Mouse (Mus musculus): ENCODE results near the gene Atrip.

Atrip gene

DNA sequence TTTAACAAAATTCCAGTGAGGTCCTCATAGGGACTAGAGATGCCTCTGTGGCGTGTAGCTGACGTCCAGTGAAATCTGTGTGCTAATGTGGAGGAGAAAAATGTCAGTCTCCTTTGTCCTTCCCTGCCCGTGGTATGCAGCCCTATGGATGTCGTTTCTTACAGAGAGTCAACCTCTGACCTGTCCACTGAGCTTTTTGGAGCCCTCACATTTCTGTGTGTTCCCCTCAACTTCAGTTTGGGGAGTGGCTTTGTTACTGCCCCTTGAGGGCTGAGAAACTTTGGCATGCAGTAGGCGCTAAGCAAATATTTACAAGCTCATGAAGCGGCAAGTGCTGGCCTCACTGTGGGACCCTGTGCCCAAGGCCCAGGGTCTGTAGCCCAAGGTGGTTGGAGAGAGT lies 23.4 kb upstream of the Atrip start:
- DNase-seq = no peak

DNA sequence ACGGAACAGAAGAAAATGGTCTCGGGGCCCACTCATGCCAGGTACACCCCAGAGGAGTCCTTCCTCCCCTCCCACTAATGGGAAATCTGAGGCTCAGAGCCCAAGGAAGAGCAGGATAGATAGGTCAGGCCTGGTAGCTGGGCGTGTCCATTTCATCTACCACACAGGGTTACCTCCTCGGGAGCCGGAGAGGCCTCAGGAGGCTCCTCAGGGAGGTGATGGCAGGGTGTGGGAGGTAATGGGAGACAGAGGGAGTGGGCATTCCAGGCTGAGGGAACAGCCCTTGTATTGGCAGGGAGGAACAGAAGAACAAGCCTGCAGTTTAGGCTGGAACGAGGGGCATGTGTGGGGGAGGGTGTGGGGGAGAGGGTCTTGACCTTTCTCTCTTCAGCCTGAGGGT lies 22.9 kb upstream of the Atrip start:
- peak; percentile 35 for DNase-seq

GRCm38 (mm10) chr9:109096251-109096661 lies 22.3 kb upstream of the Atrip start:
- no peak for DNase-seq

DNA sequence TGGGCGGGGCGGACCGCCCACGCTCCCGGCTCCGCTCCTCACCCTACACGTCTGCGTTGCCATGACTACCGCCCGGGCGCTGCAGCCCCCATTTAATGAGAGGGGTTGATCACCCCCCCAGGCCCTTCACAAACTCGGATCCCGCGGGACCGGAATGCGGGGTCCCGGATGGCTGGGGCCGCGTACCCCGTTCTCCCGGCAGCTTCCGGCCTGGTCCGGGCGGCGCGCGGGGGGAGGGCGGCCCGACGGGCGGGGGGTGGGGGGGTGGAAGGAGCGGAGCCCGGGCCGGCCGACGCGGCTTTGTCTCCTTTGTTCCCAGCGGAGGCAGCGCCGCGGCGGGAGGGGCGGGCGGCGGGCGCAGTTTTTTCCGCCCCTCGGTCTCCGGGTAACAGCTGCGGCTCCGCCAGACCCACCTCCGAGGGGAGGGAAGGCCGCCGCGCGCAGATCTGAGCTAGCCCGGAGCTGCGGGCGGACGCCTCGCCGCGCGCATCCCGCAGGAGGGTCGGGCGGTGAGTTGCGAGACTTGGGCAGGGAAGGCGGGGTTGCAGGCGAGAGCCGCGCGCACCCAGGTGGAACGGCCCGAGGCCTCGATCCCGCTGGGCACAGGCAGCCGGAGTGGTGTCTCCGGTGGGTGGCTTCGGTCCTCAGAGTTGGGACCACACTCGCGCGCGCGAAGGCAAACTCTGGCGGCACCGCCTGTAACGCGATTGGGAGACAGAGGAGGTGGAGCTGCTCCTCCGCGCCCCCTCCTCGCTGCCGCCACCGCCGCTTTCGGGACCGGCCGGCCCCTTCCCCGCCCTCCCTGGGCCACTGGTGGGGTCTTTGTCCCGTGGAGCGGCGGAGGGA lies 21.4 kb upstream of the Atrip start, which contains the start of gene Plxnb1:
Gene Plxnb1 (plus strand): TSS at position 253 of the 846 bp plus-strand sequence.
- DNase-seq = peak; percentile 89

DNA sequence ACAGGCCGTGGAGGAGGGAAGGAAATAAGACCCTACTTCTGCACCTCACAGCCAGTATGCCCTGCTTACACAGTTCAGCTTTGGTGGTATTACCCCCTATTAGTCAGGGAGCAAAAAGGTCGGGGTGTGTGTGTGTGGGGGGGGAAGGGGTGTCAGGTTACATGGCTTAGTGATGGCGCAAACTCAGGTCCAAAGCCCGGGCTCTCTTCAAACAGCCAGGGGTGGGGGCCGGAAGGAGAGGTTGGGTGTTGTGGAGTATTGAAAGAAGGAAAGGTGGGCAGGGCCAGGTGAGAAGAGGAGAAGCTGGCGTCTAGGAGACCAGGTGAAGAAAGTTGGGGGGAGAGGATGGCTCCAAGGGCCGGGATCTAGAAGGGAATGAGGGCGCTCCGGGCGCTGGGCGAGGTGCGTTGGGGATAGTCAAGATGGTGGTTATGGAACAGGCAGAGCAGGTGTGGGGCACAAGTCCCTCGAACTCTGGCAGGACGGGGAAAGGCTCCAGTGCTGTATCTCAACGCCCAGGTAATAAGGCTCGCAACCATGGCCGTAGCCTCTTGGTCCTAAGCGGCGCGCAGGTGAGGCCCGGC lies 20.7 kb upstream of the Atrip start:
- DNase-seq = no peak

DNA sequence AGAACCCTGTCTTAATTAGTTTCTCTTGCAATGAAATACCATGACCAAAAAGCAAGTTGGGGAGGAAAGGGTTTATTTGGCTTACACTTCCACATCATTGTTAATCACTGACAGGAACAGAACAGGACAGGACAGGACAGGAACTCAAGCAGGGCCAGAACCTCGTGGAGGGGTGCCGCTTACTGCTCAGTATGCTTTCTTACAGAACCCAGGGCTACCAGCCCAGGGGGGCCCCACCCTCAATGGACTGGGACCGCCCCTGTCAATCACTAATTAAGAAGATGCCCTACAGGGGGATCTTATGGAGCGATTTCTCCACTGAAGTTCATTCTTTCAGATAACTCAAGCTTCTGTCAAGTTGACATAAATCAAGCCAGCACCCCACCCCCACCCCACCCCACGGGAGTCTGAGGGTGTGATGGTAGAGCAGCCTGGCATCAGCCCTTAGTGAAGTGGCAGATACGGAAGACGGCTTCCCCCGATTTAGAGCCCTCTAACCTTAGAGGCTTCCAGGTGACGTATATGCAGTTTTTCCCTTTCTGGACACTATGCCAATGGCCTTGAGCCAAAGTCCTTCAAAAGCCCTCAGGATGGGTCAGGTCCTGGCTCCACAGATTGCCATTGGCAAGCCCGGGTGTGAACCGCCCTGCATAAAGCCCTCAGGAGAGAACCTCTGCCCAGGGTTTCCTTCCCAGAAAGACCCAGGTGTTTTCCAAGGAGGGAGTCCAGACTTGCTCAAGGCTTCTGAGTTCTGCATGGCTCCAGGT lies 20.0 kb upstream of the Atrip start:
- peak; percentile 26 for DNase-seq

DNA sequence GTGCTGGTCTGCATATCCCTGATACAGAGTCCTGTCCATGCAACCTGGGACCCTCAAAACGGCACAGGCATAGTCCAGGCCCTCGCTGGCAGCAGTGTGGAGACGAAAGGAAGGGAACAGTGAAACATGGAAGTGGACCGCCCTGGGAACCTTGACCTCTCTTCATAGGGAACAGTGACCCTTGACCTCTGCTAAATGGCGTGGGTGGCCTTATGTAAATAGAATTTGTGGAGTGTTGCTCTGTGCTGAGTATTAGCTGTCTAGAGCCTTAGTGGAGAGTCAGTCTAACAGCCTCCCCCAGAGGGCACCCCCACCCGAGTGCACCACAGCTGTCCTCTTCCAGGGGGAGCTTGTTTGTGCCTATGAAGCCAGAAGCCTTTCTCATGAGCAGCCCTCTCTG lies 18.9 kb upstream of the Atrip start:
- DNase-seq = no peak

DNA sequence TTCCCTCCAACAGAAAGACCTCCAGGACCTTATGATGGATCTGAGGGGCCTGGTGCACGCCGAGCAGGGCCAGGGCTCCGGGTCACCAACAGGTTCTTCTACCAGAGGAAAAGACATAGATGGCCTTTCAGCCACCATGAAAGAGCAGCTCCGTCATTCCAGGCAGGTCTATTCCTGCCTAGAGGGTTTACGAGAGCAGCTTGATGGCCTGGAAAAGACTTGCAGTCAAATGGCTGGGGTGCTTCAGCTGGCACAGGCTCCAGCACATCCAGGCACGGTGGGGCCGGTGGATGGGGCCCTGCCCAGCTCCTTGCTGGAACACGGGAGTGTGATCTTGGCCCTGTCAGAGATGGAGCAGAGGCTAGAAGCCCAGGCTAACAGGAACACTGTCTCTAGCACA lies 17.9 kb upstream of the Atrip start:
- DNase-seq = no peak

GRCm38 (mm10) chr9:109090446-109090845 lies 16.5 kb upstream of the Atrip start:
- peak; percentile 72 for DNase-seq

- peak; percentile 69 for DNase-seq
Measured at GRCm38 (mm10) chr9:109087987-109088386, 14.1 kb upstream of the Atrip start.

GRCm38 (mm10) chr9:109084922-109085321 lies 11.0 kb upstream of the Atrip start:
- DNase-seq = peak; percentile 73

GRCm38 (mm10) chr9:109082124-109082800 lies 8.3 kb upstream of the Atrip start, which contains the start of the genes Ccdc51 and Tma7:
TSS of gene Ccdc51 (plus strand) at chr9:109082493.
TSS of gene Tma7 (minus strand) at chr9:109082587.
- DNase-seq = peak; percentile 95

- DNase-seq = no peak
Measured at GRCm38 (mm10) chr9:109081749-109082123, 7.8 kb upstream of the Atrip start.

DNA sequence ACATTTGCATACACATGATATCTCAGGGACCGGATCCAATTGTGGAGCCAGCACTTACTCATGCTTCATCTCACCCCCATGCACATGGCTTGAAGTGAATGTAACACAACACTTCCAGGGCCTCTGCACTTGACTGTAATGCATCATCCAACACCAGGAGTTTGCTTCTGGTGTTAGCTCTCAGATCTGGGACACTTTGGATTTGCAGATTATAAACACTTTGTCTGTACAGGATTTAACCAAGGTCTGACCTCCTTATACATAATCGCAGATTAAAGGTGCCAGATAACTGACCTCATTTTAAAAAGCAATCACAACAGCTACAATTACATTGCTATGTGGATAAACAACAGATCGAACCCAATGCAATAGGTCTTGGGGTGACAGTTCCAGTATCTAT lies 6.6 kb upstream of the Atrip start:
- peak; percentile 71 for DNase-seq

GRCm38 (mm10) chr9:109068095-109068735 lies 5.7 kb downstream of the Atrip start:
- DNase-seq = no peak

- DNase-seq = no peak
Measured at GRCm38 (mm10) chr9:109060898-109061295, 13.0 kb downstream of the Atrip start.

DNA sequence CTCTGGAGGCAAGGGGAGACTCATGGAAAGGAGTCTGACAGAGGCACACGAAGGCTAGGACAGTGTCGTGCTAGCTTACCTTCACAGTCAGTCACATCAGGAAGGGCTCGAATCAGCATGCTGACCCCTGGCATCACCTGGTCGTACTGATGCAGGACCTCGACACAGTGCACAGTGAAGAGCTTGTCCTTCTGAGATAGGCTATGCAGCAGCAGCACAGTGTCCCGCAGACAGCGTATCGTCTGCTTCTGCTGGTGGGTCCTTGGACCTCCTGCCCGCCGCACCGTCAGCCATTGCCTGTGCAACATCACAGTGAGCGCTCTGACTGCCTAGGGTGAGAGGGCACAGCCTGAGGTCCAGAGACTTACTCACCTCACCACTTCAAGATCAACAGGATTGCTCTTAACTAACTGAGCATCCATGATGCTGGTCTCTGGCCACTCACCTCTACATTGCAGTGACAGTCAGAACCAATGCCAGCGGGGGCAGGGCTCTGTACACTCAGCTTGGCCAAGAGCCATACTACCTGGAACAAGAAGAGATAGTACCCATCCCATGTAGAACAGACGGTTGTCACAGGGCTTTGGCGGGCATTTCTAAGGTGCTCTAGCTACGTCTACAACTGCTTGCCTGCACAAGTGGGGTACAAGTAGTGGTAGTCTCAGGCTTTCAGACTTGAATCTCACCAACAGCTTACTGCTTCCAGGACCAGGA lies 13.6 kb downstream of the Atrip start:
- no peak for DNase-seq

DNA sequence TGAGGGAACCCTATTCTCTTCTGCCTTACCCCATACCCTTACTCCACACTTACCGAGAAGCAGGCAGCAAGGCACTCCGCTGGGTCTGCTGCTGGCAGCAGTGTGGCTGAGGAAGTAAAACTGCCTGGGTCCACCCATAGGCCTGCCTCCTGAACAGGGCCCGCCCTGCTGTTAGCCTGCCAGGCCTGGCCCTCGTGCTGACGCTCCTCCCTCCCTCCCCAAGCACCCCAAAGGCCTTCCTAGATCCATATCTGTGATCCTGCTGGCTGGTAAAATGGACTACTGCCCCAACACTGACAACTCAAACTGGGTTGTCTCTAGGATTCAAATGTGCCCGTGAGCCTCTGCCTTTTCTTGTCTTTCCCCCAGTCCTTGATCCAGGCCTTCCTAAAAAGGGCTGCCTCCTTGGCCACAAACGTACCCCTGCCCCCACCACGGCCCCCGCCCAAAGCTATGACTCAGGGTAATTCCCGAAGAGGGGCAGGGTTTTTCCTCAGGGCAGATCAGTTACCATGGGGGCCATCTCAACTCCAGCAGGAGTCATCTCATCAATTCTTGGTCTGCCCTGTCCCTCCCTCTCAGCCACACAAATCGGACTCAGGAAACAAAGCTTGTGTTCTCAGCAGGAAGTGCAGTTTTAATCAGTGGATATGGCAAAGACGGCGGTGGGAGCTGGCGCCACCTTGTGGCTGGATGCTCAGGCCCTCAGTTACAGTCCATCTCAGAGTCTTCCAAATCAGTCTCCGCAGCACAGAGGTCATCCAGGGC lies 14.6 kb downstream of the Atrip start, which contains the start of gene Trex1:
Gene Trex1 (minus strand): TSS at position 599 of the 768 bp plus-strand sequence.
- DNase-seq = peak; percentile 88

DNA sequence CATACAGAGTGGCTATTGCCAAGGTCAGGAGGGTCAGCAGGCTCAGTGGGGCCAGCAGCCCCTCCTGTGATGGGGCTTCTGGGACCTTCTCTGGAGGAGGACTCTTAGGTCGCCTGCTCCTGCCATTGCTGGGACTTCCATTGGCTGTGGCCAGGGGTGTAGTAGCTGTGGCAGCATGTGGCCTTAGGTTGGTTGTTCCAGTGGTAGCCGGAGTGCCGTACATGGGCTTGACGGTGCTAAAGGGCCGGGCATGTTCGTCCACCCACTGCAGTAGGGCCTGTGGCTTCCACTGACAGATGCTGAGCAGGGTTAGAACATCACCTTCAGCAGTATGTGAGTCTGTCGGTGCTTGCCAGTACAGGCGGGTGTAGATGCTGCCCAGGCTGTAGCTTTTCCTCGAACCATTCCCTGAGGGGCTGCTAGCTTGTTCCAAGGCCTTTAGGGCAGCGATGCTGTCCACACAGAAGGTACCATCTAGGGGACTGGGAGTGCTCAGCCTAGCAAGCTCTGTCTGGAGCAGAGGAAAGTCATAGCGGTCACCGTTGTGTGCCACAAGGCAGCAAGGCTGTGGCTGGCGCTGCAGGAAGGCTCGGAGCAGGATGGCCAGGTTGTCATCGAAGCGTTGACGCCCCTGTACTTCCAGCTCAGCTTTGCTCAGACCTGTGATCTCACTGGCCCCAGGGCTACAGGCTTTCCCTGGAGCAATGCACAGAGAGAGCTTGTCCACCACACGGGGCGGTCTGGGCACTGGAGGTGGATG lies 15.7 kb downstream of the Atrip start:
- DNase-seq = no peak

DNA sequence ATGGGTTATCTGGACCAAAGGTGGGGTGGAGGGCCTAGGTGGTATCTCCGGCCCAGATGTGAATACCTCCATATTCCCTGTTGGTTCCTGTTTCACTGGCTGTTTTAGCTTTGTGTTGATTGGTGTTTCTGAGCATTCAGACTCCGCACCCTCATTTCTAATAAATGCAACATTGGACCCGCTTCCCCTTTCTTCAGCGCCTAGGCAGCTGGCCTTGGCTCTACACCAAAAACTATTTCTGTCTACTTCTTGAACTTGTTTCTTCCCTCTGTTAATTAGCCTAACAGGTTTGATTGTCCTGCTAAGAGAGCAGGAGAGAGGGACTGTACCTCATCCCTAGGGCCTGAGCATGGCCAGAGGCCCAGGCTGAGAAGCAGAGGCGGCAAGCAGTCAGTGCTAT lies 16.4 kb downstream of the Atrip start:
- no peak for DNase-seq
